Mouse (Mus musculus) hindbrain, embryonic 13.5 days (tissue): ENCODE results near the gene Arhgap18. TPM values are rescaled to one million over a fixed set of nuclear protein-coding genes. Genes with fewer than 3 reads are reported as not detected.

ENCODE experiments used
- ATAC-seq: fragments of 200-750 bp; cut with Nextera tagmentation; 2 replicates; pipeline ENCODE4 v1.8.0; 2017; ENCODE audit warnings: moderate TSS enrichment; ENCODE audit not compliant: low FRiP score
- H3K27ac ChIP-seq: fragments of 300-500 bp; sonication (generic); 2 replicates; pipeline ENCODE4 v1.5.1; 2015; ENCODE audit warnings: inconsistent platforms, mild to moderate bottlenecking, moderate library complexity
- H3K27me3 ChIP-seq: fragments of 300-500 bp; sonication (generic); 2 replicates; pipeline ENCODE4 v1.6.1; 2015; ENCODE audit warnings: mild to moderate bottlenecking, inconsistent platforms
- H3K36me3 ChIP-seq: fragments of 300-500 bp; sonication (generic); 2 replicates; pipeline ENCODE4 v1.6.1; 2015; ENCODE audit warnings: mild to moderate bottlenecking, inconsistent platforms
- H3K4me1 ChIP-seq: fragments of 300-500 bp; sonication (generic); replicated peaks from 2 replicates; pipeline ENCODE4 v1.6.1; 2015; ENCODE audit warnings: inconsistent platforms
- H3K4me2 ChIP-seq: fragments of 300-500 bp; sonication (generic); 2 replicates; pipeline ENCODE4 v1.6.1; 2015; ENCODE audit warnings: inconsistent platforms, mild to moderate bottlenecking, moderate library complexity
- H3K4me3 ChIP-seq: fragments of 300-500 bp; sonication (generic); 2 replicates; pipeline ENCODE4 v1.5.1; 2015; ENCODE audit warnings: mild to moderate bottlenecking, inconsistent platforms
- H3K9ac ChIP-seq: fragments of 300-500 bp; sonication (generic); 2 replicates; pipeline ENCODE4 v1.6.1; 2015; ENCODE audit warnings: mild to moderate bottlenecking, inconsistent platforms
- H3K9me3 ChIP-seq: fragments of 300-500 bp; sonication (generic); 2 replicates; pipeline ENCODE4 v1.6.1; 2016; ENCODE audit warnings: inconsistent platforms
- WGBS: fragments of 180-500 bp; shearing (Covaris S2); methylation state at CpG from one replicate; pipeline ENCODE4 v1.1.7; 2015; 5-methylcytosine and 5-hydroxymethylcytosine counted together
- polyA plus RNA-seq: library from polyadenylated mRNA; unstranded; fragments of >200 nt; fragmentation: Nextera tagmentation; extraction: Ambion mirVana; gene quantifications from 2 replicates; pipeline ENCODE4 v1.2.1, GENCODE M21; 2015

Gene Arhgap18
- polyA plus RNA-seq: 12.1 and 14.0 TPM in 2 replicates

- no peaks in the 10 kb centered on the region for H3K27me3 ChIP-seq
These were observed at the start of gene Arhgap18 for GRCm38 (mm10) chr10:26752929-26753567. Gene Arhgap18, plus strand, starts transcription at chr10:26753421.

GRCm38 (mm10) chr10:26710458-26711011, 42.7 kb upstream of the Arhgap18 start:
- H3K27me3 ChIP-seq: no peaks in the 10 kb centered on the region
- ATAC-seq: peak; percentile 67
- H3K9ac ChIP-seq: no peak overlapping the region

More at GRCm38 (mm10) chr10:26752929-26753567, at the start of gene Arhgap18:
- Histone ChIP-seq H3K4me3 (no peak within 1 kb of the TSS), H3K9ac (no peak within 1 kb of the TSS), H3K4me2 (no peak within 1 kb of the TSS), H3K9me3 (no peaks in the 10 kb centered on the region), H3K4me1 (peaks cover 3% of the 10 kb centered on the region; the same call in 1 of the 2 replicates), H3K36me3 (no peaks in the 10 kb centered on the region), H3K27ac (no peak within 1 kb of the TSS)
- ATAC-seq: peak; percentile 51; the same call in 1 of the 2 replicates
- WGBS: 82% methylated on average over 11 of the region's 11 CpGs

GRCm38 (mm10) chr10:26711068-26711467, 42.2 kb upstream of the Arhgap18 start:
- Histone ChIP-seq H3K4me1 (no peaks in the 10 kb centered on the region), H3K4me3 (no peak overlapping the region), H3K27me3 (no peaks in the 10 kb centered on the region), H3K9ac (no peak overlapping the region), H3K9me3 (no peaks in the 10 kb centered on the region), H3K27ac (no peak overlapping the region), H3K36me3 (no peaks in the 10 kb centered on the region), H3K4me2 (no peak overlapping the region)
- 4% methylated on average over 3 of the region's 3 CpGs for WGBS
- ATAC-seq: 0 out of 2 replicates have a peak, but pooled peaks have one; percentile 26

More at GRCm38 (mm10) chr10:26710458-26711011, 42.7 kb upstream of the Arhgap18 start:
- Histone ChIP-seq H3K4me1 (no peaks in the 10 kb centered on the region), H3K4me2 (no peak overlapping the region), H3K9me3 (no peaks in the 10 kb centered on the region), H3K27ac (no peak overlapping the region), H3K36me3 (no peaks in the 10 kb centered on the region), H3K4me3 (no peak overlapping the region)
- WGBS: 95% methylated on average over 7 of the region's 7 CpGs

GRCm38 (mm10) chr10:26713986-26714385, 39.2 kb upstream of the Arhgap18 start:
- Histone ChIP-seq H3K36me3 (no peaks in the 10 kb centered on the region), H3K9me3 (no peaks in the 10 kb centered on the region), H3K9ac (no peak overlapping the region), H3K4me2 (no peak overlapping the region), H3K4me3 (no peak overlapping the region), H3K27me3 (no peaks in the 10 kb centered on the region), H3K27ac (no peak overlapping the region), H3K4me1 (no peaks in the 10 kb centered on the region)
- ATAC-seq: no peak
- WGBS: 51% methylated on average over 3 of the region's 3 CpGs

- Histone ChIP-seq H3K27me3 (no peaks in the 10 kb centered on the region), H3K9me3 (0 out of 2 replicates have a peak, but pooled peaks cover 5% of the 10 kb centered on the region), H3K4me3 (no peak overlapping the region), H3K36me3 (no peaks in the 10 kb centered on the region), H3K27ac (no peak overlapping the region), H3K4me1 (no peaks in the 10 kb centered on the region), H3K4me2 (no peak overlapping the region), H3K9ac (no peak overlapping the region)
- 96% methylated on average over 2 of the region's 2 CpGs for WGBS
- ATAC-seq: no peak
These were observed 28.5 kb upstream of the Arhgap18 start for GRCm38 (mm10) chr10:26724704-26725103.

- 96% methylated on average over 3 of the region's 3 CpGs for WGBS
- no peaks in the 10 kb centered on the region for H3K4me1 ChIP-seq
- no peak overlapping the region for H3K4me2 ChIP-seq
- H3K27ac ChIP-seq: no peak overlapping the region
- no peak overlapping the region for H3K9ac ChIP-seq
- H3K36me3 ChIP-seq: no peaks in the 10 kb centered on the region
- no peak for ATAC-seq
- H3K4me3 ChIP-seq: no peak overlapping the region
- H3K27me3 ChIP-seq: no peaks in the 10 kb centered on the region
- H3K9me3 ChIP-seq: peaks cover 8% of the 10 kb centered on the region; the same call in 1 of the 2 replicates
These were observed 28.0 kb upstream of the Arhgap18 start for GRCm38 (mm10) chr10:26725255-26725654.

- WGBS: 89% methylated on average over 3 of the region's 3 CpGs
- Histone ChIP-seq H3K4me3 (no peak overlapping the region), H3K4me1 (peaks cover 3% of the 10 kb centered on the region; the same call in 1 of the 2 replicates), H3K27ac (no peak overlapping the region), H3K4me2 (no peak overlapping the region), H3K36me3 (no peaks in the 10 kb centered on the region), H3K9me3 (no peaks in the 10 kb centered on the region), H3K27me3 (no peaks in the 10 kb centered on the region), H3K9ac (no peak overlapping the region)
- ATAC-seq: no peak
These were observed 2.4 kb upstream of the Arhgap18 start for GRCm38 (mm10) chr10:26750827-26751226.

GRCm38 (mm10) chr10:26752064-26752928, 925 bp upstream of the Arhgap18 start:
- Histone ChIP-seq H3K9me3 (no peaks in the 10 kb centered on the region), H3K36me3 (no peaks in the 10 kb centered on the region), H3K4me3 (no peak overlapping the region), H3K4me2 (no peak overlapping the region), H3K27ac (no peak overlapping the region), H3K27me3 (no peaks in the 10 kb centered on the region), H3K4me1 (peaks cover 3% of the 10 kb centered on the region; the same call in 1 of the 2 replicates), H3K9ac (no peak overlapping the region)
- WGBS: 64% methylated on average over 16 of the region's 16 CpGs
- ATAC-seq: peak; percentile 50; the same call in 1 of the 2 replicates

- H3K4me1 ChIP-seq: peaks cover 3% of the 10 kb centered on the region; the same call in 1 of the 2 replicates
- H3K27me3 ChIP-seq: no peaks in the 10 kb centered on the region
- ATAC-seq: no peak
- no peak overlapping the region for H3K9ac ChIP-seq
- H3K4me3 ChIP-seq: no peak overlapping the region
- WGBS: 91% methylated on average over 6 of the region's 6 CpGs
- no peak overlapping the region for H3K27ac ChIP-seq
- H3K9me3 ChIP-seq: no peaks in the 10 kb centered on the region
- H3K4me2 ChIP-seq: no peak overlapping the region
- no peaks in the 10 kb centered on the region for H3K36me3 ChIP-seq
These were observed 785 bp downstream of the Arhgap18 start for GRCm38 (mm10) chr10:26754006-26754405.

- H3K9ac ChIP-seq: no peak overlapping the region
- no peaks in the 10 kb centered on the region for H3K36me3 ChIP-seq
- ATAC-seq: no peak
- H3K4me2 ChIP-seq: no peak overlapping the region
- peaks cover 3% of the 10 kb centered on the region; the same call in 1 of the 2 replicates for H3K4me1 ChIP-seq
- H3K9me3 ChIP-seq: no peaks in the 10 kb centered on the region
- no peak overlapping the region for H3K4me3 ChIP-seq
- H3K27ac ChIP-seq: no peak overlapping the region
- H3K27me3 ChIP-seq: no peaks in the 10 kb centered on the region
- WGBS: 97% methylated on average over 2 of the region's 2 CpGs
These were observed 4.0 kb downstream of the Arhgap18 start for GRCm38 (mm10) chr10:26757231-26757630.

- 51% methylated on average over 6 of the region's 6 CpGs for WGBS
- no peak for ATAC-seq
- Histone ChIP-seq H3K36me3 (no peaks in the 10 kb centered on the region), H3K4me1 (no peaks in the 10 kb centered on the region), H3K27ac (no peak overlapping the region), H3K27me3 (no peaks in the 10 kb centered on the region), H3K9ac (no peak overlapping the region), H3K4me2 (no peak overlapping the region), H3K4me3 (no peak overlapping the region), H3K9me3 (no peaks in the 10 kb centered on the region)
These were observed 6.2 kb downstream of the Arhgap18 start for GRCm38 (mm10) chr10:26759469-26759868.

- ATAC-seq: no peak
- 89% methylated on average over 4 of the region's 4 CpGs for WGBS
- Histone ChIP-seq H3K4me3 (no peak overlapping the region), H3K9me3 (no peaks in the 10 kb centered on the region), H3K36me3 (no peaks in the 10 kb centered on the region), H3K27me3 (no peaks in the 10 kb centered on the region), H3K9ac (no peak overlapping the region), H3K4me2 (no peak overlapping the region), H3K4me1 (no peaks in the 10 kb centered on the region), H3K27ac (no peak overlapping the region)
These were observed 7.9 kb downstream of the Arhgap18 start for GRCm38 (mm10) chr10:26761103-26761502.
